Mouse (Mus musculus) A20 (cell line): Measurements from ENCODE around the gene Hdac7.
A peak's percentile ranks its signal among the peaks of the same experiment; 100 is the strongest.

Source experiments
- DNase-seq: peaks from one replicate; pipeline ENCODE4 v3.0.0-alpha.2; 2011; ENCODE audit warnings: low read depth, low spot score

Hdac7 gene

DNA sequence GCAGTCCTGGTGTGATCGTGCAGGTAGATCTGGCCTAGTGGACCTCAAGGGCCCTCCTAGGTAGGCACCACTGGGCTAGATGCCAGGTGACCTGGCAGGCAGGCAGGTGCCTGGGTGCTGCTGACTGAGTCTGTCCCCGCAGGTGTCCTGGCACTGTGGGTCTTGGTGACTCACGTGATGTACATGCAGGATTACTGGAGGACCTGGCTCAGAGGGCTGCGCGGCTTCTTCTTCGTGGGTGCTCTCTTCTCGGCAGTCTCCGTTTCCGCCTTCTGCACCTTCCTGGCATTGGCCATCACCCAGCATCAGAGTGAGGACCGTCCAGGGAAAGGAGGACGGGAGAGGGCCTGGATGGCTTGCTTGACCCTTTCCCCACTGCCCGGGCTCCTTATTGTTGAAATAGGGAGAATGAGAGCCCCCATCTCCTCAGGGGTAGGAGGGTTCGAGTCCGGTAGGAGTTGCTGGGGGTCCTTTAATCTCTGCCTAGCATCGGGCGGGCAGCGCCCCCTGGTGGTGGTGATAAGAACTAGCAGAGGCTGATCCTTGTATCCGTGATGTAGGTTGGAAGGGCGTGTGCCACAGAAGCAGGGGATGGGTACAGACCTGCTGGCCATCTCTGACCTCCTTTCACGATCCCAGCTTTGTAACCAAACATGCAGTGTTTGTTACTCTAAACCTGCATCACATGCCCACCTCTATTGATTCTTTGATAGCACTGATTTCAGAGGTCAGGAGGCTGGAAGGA is 54.4 kb downstream of the Hdac7 start:
- DNase-seq = peak; percentile 65

- no peak for DNase-seq
Measured at GRCm38 (mm10) chr15:97788821-97789220, 55.5 kb downstream of the Hdac7 start.

GRCm38 (mm10) chr15:97787799-97788667 is 56.3 kb downstream of the Hdac7 start:
- DNase-seq = no peak

DNA sequence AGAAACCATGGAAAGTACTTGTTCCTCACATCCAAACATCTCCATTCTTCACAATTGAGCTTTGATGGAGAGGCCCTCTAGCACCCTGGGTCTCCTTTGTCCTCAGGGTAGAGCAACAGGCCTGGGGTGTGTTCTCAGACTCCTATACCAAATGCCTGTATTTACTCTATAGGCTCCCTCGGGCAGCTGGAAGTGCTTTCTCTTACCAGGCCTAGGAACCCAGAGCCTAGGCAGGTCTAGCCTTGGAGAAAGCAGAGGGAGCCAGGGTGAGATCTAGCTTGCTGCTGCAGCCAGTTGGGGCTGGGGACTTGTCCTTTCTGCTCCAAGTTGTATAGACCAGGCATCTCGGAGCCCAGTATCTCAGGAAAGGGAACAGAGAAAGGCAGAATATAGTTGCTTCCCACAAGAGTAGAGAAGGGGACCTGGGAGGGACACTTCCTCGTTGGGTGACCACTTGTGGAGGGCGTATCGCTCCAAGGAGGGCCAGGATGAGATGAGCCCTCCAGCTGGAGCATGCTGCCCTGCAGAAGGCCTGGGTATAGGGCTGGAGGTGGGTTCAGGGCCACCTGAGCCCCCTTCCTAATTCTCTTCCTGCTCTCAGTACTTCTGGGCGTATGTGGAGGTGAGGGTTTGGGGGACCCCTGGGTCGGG is 57.0 kb downstream of the Hdac7 start:
- DNase-seq = no peak

DNA sequence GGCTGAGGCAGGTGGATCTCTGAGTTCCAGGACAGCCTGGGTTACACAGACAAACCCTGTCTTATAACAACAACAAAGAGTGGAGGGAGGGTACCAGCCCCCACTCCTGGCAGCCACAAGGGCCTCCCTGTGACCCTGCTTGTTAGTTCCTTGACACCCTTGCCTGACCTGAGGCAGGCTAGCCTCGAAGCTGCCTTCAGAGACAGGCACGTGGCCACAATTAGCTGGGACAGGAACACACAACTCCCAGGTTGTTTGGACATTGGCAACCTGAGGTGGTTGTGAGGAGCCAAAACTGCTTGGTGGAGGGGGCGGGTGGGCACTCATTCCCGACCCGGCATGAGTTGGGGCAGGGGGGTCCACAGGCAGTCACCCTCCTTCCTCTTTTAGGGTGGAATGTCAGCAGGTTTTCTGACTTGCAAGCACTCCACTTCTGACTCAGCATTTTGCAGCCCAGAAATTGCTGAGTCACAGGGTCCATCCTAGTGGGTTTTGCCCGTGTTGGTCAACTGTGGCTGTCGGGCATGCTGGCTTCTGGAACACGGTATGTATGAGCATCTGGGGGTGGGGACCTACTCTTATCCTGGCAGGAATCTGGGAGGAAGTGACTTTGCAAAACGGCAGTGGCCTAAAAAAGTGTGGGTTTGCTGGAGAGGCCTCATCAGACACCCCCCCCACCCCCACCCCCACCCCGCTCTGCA is 57.7 kb downstream of the Hdac7 start:
- DNase-seq = peak; percentile 77

- peak; percentile 76 for DNase-seq
Measured at GRCm38 (mm10) chr15:97785731-97786411, 58.4 kb downstream of the Hdac7 start.

DNA sequence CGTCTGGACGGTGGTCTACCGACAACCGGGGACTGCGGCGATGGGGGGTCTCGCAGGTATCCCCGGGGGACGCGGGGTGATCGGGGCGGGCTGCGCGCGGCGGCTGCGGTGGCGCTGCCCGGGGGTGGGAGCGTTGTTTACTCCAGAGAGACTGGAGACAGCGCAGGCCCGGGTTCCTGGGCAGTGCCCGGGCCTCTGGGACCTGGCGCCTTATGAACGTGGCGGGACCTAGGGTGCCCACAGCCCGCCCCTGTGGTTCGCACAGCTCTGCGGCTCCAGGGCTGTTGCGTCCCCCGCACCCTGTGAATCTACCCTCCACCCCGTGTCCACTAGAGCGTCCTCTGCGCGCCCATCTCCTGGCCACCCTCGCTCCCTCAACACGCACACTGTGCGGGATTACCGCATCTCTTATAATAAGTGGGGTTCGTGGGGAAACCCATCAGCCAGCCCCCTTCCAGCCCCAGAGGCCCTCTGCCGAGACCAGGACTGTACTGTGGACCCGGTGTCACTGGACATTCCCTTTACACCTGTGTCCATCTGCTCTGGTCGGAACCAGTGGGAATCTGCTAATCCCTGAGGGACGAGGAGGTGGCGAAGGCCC is 59.6 kb downstream of the Hdac7 start:
- DNase-seq = no peak

DNA sequence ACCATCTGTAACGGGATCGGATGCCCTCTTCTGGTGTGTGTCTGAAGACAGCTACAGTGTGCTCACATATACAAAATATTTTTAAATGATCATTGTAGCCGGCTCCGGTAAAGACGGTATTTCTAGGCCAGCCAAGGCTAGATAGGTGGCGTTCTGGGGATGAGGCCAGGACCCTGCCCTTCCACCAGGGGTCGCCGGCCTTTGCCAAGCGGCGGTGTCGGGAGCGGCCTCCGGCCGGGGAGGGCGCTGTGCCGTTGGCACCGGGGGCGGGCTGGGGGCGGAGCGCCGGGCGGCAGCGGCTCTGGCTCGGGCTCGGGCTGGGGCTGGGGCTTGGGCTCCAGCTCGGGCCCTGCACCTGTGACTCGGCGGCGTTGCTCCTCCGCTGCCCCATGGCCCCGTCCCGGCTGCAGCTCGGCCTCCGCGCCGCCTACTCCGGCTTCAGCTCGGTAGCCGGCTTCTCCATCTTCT is 60.2 kb downstream of the Hdac7 start:
- peak; percentile 96 for DNase-seq

DNA sequence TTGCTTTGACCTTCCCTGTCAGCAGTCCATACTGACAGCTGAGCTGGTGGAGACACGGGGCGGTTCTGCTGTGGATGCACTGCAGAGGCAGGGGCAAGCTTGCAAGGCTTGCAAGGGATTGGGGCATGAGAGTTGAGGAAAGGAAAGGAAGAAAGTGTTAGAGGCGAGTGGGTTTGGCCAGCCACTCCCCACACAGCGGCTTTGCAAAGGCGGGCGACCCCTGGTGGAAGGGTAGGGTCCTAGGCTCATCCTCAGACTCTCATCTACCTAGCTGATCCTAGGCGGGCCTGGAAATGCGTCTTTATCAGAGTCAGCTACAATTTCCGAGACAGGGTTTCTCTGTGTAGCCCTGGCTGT is 61.6 kb downstream of the Hdac7 start:
- DNase-seq = peak; percentile 85

- DNase-seq = no peak
Measured at GRCm38 (mm10) chr15:97781961-97782748, 62.1 kb downstream of the Hdac7 start.

DNA sequence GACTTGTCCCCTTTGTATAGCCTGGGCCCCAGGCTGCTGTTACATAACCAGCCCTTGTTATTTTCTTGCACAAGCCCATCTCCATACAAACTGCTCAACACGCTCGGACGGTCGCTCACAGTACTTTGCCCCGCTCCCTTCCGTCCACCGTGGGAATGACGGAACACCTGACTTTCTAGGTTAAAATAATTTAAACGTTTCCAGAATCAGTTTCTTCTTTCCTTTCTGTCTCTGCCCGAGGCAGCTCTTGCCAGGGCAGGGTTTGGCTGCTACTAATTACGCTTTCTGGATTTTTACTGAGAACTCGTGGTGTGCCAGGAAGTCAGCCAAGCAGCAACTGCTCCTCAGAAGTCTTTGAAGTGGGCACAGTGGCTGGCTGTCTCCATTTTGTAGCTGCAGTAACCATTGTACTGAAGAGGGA is 63.7 kb downstream of the Hdac7 start:
- no peak for DNase-seq

- DNase-seq = no peak
Measured at GRCm38 (mm10) chr15:97779576-97779975, 64.7 kb downstream of the Hdac7 start.

DNA sequence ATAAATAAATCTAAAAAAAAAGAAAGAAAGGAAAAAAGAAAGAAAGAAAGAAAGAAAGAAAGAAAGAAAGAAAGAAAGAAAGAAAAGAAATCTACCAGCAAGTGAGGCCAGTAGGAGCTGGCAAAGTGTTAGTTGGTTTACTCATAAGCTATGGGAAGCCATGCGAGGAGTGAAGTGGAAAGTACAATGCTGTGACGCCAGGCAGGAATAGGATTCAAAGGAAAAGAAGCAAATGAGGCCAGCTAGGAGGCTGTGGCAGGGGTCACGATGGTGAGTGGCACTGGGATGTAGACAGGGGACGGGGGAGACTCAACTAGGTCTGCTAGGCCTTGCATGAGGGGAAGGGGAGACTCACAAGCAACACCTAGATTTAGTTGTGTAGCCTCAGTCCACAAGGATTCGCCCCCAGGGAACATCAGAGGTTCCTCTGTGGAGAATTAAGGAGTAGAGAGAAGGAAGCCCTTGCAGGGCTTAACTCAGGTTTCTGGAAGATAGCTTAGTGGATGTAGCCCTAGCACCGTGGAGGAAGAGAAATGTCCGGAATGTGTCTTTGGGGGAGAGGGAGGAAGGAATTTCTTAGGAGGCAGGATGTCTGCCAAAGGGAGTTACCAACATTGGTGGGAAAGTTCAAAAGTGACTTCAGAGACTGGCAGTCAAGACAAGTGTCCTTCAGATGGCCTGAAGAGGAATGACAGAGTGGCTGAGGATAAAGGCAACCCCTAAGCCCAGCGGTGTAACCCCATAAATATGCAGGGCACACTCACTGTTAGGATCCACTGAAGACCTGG is 65.8 kb downstream of the Hdac7 start, which contains the start of gene Slc48a1:
Slc48a1 (plus strand) TSS at position 210 of the 788 bp plus-strand sequence.
- no peak for DNase-seq

GRCm38 (mm10) chr15:97776919-97777318 is 67.4 kb downstream of the Hdac7 start:
- no peak for DNase-seq

DNA sequence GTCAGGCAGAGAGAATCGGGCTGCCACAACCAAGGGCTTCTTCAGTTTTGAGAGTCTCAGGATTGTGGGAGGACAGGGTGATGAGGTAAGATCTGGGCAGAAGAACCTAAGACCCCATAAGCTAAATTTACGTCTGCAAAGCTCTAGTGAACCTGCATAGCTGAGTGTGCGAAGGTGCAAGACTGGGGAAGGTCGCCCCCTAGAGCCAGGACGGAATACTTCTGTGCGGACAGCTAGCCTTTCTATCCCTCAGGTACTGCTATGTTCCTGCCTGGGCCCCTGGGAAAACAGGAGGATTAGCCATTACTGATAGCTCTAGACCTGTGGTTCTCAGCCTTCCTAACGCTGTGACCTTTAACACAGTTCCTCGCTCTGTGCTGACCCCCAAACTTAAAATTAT is 67.8 kb downstream of the Hdac7 start:
- peak; percentile 80 for DNase-seq

DNA sequence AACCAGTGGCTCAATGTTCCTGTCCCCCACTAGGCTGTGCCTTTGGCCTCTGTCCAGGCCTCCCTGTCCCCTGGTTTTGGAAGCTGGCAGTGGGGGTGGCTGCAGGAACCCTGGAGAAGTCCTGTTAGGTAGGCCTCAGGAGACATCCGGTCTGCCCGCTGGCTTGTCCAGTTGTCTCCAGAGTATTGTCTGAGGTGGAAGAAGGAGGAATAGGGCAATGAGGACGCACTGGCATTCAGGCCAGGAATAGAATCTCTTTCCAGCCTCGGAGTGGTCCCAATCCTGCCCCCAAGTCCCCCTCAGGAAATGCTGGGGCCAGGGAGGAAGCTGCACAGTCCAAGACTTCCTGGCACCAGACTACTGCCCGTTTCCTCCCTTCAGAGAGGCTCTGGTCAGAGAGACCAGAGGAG is 70.3 kb downstream of the Hdac7 start:
- no peak for DNase-seq

DNA sequence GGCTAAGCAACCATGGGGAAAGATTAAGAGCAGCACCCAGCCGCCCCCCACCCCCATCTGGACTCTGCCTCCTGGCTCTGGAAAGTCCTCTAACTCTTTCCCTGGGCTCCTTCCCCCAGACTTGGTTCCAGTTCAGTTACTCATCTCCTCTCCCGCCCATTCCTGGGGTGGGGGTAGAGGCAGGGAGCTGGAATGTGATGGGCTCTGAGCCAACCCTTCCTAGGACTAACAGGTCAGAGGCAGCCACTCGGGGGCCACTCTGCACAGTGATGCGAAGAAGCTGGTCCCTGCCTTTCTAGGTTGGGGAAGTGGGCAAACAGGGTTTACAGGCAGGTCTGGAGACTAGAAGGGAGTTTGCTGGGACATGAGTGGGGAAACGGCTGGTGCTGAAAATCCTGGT is 71.2 kb downstream of the Hdac7 start:
- DNase-seq = no peak

DNA sequence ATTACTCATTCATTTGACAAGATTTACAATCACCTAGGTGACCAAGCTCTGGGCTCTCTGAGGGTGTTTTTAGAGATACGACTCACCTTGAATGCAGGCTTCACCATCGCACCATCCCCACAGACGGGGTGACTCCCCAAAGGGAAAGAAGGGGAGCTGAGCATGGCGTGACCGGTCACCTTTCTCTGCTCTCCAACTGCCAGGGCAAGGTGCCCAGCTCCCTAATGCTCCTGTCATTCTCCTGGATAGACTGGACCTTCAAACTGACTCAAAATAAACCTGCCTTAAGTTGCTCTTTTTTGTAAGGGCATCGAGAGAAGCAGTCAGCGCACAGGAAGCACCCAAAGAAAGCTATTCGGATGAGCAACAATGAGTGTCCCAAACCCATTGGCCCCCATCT is 74.0 kb downstream of the Hdac7 start:
- no peak for DNase-seq

- DNase-seq = peak; percentile 73
Measured at GRCm38 (mm10) chr15:97768192-97768591, 76.1 kb downstream of the Hdac7 start.
